Mouse (Mus musculus) forebrain, embryonic 15.5 days (tissue): ENCODE data around the gene Dcst2. TPM values are rescaled to one million over a fixed set of nuclear protein-coding genes. Genes with fewer than 3 reads are reported as not detected.

Experiments
- ATAC-seq: fragments of 200-750 bp; cut with Nextera tagmentation; replicated peaks from 2 replicates; pipeline ENCODE4 v1.8.0; 2017; ENCODE audit warnings: mild to moderate bottlenecking, moderate TSS enrichment, moderate library complexity
- H3K27ac ChIP-seq: fragments of 300-500 bp; sonication (generic); replicated peaks from 2 replicates; pipeline ENCODE4 v1.5.1; 2015; ENCODE audit warnings: mild to moderate bottlenecking, inconsistent platforms
- H3K27me3 ChIP-seq: fragments of 300-500 bp; sonication (generic); 2 replicates; pipeline ENCODE4 v1.6.1; 2015; ENCODE audit warnings: inconsistent platforms
- H3K36me3 ChIP-seq: fragments of 300-500 bp; sonication (generic); 2 replicates; pipeline ENCODE4 v1.6.1; 2015; ENCODE audit warnings: mild to moderate bottlenecking, inconsistent platforms
- H3K4me1 ChIP-seq: fragments of 300-500 bp; sonication (generic); 2 replicates; pipeline ENCODE4 v1.6.1; 2015; ENCODE audit warnings: inconsistent platforms
- H3K4me2 ChIP-seq: fragments of 300-500 bp; sonication (generic); replicated peaks from 2 replicates; pipeline ENCODE4 v1.6.1; 2015; ENCODE audit warnings: mild to moderate bottlenecking, inconsistent platforms
- H3K4me3 ChIP-seq: fragments of 300-500 bp; sonication (generic); 2 replicates; pipeline ENCODE4 v1.5.1; 2015; ENCODE audit warnings: mild to moderate bottlenecking, inconsistent platforms
- H3K9ac ChIP-seq: fragments of 300-500 bp; sonication (generic); replicated peaks from 2 replicates; pipeline ENCODE4 v1.6.1; 2015; ENCODE audit warnings: mild to moderate bottlenecking, inconsistent platforms
- H3K9me3 ChIP-seq: fragments of 300-500 bp; sonication (generic); 2 replicates; pipeline ENCODE4 v1.6.1; 2016; ENCODE audit warnings: inconsistent platforms
- WGBS: fragments of 180-500 bp; shearing (Covaris S2); methylation state at CpG from one replicate; pipeline ENCODE4 v1.1.7; 2015; ENCODE audit warnings: mixed read lengths; 5-methylcytosine and 5-hydroxymethylcytosine counted together
- polyA plus RNA-seq: library from polyadenylated mRNA; unstranded; fragments of >200 nt; fragmentation: Nextera tagmentation; extraction: Ambion mirVana; gene quantifications from 2 replicates; pipeline ENCODE4 v1.2.1, GENCODE M21; 2015

Dcst2 gene
- polyA plus RNA-seq, 1 experiment from 2014 or later = 0.11 TPM

DNA sequence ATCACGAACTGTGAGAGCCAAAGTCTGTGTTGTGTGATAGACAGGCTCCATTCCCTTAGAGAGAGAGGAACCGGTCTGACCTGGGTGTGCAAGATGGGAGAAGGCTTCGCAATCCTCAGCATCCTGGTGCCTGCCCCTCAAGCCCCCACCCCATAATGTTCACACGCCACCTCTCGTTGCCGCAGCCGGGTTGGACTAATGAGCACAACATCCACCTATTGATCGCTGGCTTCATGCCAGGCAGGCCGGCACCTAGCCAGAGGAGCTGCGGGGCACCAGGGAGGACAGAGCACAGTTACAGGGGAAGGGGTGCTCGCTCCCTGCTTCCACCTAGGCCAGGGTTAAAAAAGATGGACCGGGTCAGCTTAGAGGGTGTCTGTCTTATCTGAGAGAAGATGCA is 29.3 kb upstream of the Dcst2 start:
- Histone ChIP-seq H3K4me1 (peaks cover 52% of the 10 kb centered on the region), H3K36me3 (peaks cover 9% of the 10 kb centered on the region; the same call in 1 of the 2 replicates), H3K9ac (no peak overlapping the region), H3K4me3 (no peak overlapping the region), H3K27me3 (no peaks in the 10 kb centered on the region), H3K27ac (peak overlapping the region; percentile 54), H3K4me2 (no peak overlapping the region), H3K9me3 (no peaks in the 10 kb centered on the region)
- peak; percentile 16 for ATAC-seq
- 19% methylated on average over 12 of the region's 12 CpGs for WGBS

- H3K4me3 ChIP-seq = no peak overlapping the region
- 0 out of 2 replicates have a peak overlapping the region, but pooled peaks have one; percentile 10 for H3K9ac ChIP-seq
- no peaks in the 10 kb centered on the region for H3K9me3 ChIP-seq
- H3K4me2 ChIP-seq = no peak overlapping the region
- no peak for ATAC-seq
- H3K36me3 ChIP-seq = peaks cover 9% of the 10 kb centered on the region; the same call in 1 of the 2 replicates
- WGBS = 52% methylated on average over 11 of the region's 11 CpGs
- H3K4me1 ChIP-seq = peaks cover 53% of the 10 kb centered on the region
- H3K27ac ChIP-seq = peak overlapping the region; percentile 54
- no peaks in the 10 kb centered on the region for H3K27me3 ChIP-seq
Observed at GRCm38 (mm10) chr3:89333053-89333452, 28.7 kb upstream of the Dcst2 start.

- no peaks in the 10 kb centered on the region for H3K27me3 ChIP-seq
- peak overlapping the region; percentile 80 for H3K4me3 ChIP-seq
- WGBS = 10% methylated on average over 6 of the region's 6 CpGs
- peaks cover 66% of the 10 kb centered on the region for H3K4me1 ChIP-seq
- H3K9me3 ChIP-seq = no peaks in the 10 kb centered on the region
- no peak for ATAC-seq
- peak overlapping the region; percentile 80 for H3K4me2 ChIP-seq
- H3K36me3 ChIP-seq = peaks cover 9% of the 10 kb centered on the region; the same call in 1 of the 2 replicates
- H3K27ac ChIP-seq = peak overlapping the region; percentile 81
- peak overlapping the region; percentile 81 for H3K9ac ChIP-seq
Observed at GRCm38 (mm10) chr3:89336529-89336928, 25.2 kb upstream of the Dcst2 start.

GRCm38 (mm10) chr3:89337062-89337720 is 24.6 kb upstream of the Dcst2 start:
- H3K4me3 ChIP-seq = peak overlapping the region; percentile 80
- H3K36me3 ChIP-seq = peaks cover 9% of the 10 kb centered on the region; the same call in 1 of the 2 replicates
- H3K4me1 ChIP-seq = peaks cover 65% of the 10 kb centered on the region
- ATAC-seq = peak; percentile 39
- H3K27me3 ChIP-seq = no peaks in the 10 kb centered on the region
- no peaks in the 10 kb centered on the region for H3K9me3 ChIP-seq
- peak overlapping the region; percentile 81 for H3K27ac ChIP-seq
- peak overlapping the region; percentile 80 for H3K4me2 ChIP-seq
- WGBS = under 1% methylated on average over 20 of the region's 21 CpGs
- peak overlapping the region; percentile 81 for H3K9ac ChIP-seq

DNA sequence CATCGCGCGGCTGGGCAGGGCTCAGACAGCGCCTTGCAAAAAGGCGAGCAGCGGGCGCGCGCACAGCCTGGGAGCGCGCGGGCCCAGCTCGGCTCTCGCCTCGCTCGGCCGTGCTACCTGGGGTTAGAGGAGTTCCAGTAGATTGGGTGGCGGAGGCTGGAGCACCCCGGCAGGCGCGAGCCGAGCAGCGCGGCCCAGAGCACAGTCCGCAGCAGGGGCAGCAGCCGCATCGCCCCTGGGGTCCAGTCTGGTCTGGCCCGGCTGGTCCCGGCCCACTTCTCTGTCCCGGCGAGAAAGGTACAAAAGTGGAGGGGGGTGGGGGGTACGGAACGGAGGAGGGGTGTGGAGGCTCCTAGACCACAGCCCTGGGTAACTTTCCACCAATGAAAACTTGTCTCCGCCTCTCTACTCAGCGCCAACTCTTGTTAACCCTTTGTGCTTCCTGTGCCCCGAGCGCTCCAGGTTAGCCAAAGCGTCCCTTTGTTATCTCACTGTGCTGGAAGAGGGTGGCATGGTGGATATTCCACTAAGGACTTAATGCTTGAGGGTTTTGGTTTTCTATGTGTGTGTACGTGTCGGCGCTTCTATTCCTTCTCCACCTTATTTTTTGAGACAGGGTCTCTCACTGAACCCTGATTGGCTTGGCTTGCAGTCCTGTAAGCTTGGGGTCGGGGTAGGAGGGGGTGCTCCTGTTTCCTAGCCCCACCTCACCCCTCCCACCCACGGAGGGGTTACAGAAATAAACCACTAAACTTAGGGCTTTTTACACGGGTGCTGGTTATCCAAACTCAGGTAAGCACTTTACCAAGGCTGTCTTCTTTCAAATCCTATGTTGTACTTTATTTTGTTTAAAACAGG is 23.8 kb upstream of the Dcst2 start, which contains the start of gene Efna4:
Gene Efna4 (minus strand): TSS at position 308 of the 858 bp plus-strand sequence.
- H3K9ac ChIP-seq = peak within 1 kb of the TSS; percentile 81
- peak within 1 kb of the TSS; percentile 80 for H3K4me3 ChIP-seq
- peaks cover 58% of the 10 kb centered on the region for H3K4me1 ChIP-seq
- no peaks in the 10 kb centered on the region for H3K9me3 ChIP-seq
- peaks cover 9% of the 10 kb centered on the region; the same call in 1 of the 2 replicates for H3K36me3 ChIP-seq
- peak within 1 kb of the TSS; percentile 81 for H3K27ac ChIP-seq
- under 1% methylated on average over 44 of the region's 44 CpGs for whole genome bisulfite sequencing
- peak within 1 kb of the TSS; percentile 80 for H3K4me2 ChIP-seq
- peak; percentile 81 for ATAC-seq
- no peaks in the 10 kb centered on the region for H3K27me3 ChIP-seq

- H3K9ac ChIP-seq = no peak overlapping the region
- 0 out of 2 replicates have a peak, but pooled peaks cover 2% of the 10 kb centered on the region for H3K36me3 ChIP-seq
- peaks cover 53% of the 10 kb centered on the region for H3K4me1 ChIP-seq
- H3K4me3 ChIP-seq = no peak overlapping the region
- 26% methylated on average over 8 of the region's 8 CpGs for WGBS
- no peak overlapping the region for H3K4me2 ChIP-seq
- no peak for ATAC-seq
- no peaks in the 10 kb centered on the region for H3K27me3 ChIP-seq
- no peak overlapping the region for H3K27ac ChIP-seq
- no peaks in the 10 kb centered on the region for H3K9me3 ChIP-seq
Observed at GRCm38 (mm10) chr3:89339416-89339815, 22.4 kb upstream of the Dcst2 start.

GRCm38 (mm10) chr3:89340465-89340864 is 21.3 kb upstream of the Dcst2 start:
- ATAC-seq = peak; percentile 31
- Histone ChIP-seq H3K4me2 (peak overlapping the region; percentile 61), H3K9me3 (no peaks in the 10 kb centered on the region), H3K9ac (peak overlapping the region; percentile 40; the same call in 1 of the 2 replicates), H3K4me3 (peak overlapping the region; percentile 36), H3K4me1 (peaks cover 53% of the 10 kb centered on the region), H3K36me3 (peaks cover 3% of the 10 kb centered on the region; the same call in 1 of the 2 replicates), H3K27ac (no peak overlapping the region), H3K27me3 (no peaks in the 10 kb centered on the region)
- WGBS = 4% methylated on average over 11 of the region's 11 CpGs

- Histone ChIP-seq H3K4me1 (peaks cover 40% of the 10 kb centered on the region), H3K4me3 (no peak overlapping the region), H3K9me3 (no peaks in the 10 kb centered on the region), H3K9ac (no peak overlapping the region), H3K4me2 (no peak overlapping the region), H3K36me3 (peaks cover 3% of the 10 kb centered on the region; the same call in 1 of the 2 replicates), H3K27ac (no peak overlapping the region), H3K27me3 (no peaks in the 10 kb centered on the region)
- WGBS = 53% methylated on average over 4 of the region's 4 CpGs
- ATAC-seq = no peak
Observed at GRCm38 (mm10) chr3:89341794-89342193, 20.0 kb upstream of the Dcst2 start.

GRCm38 (mm10) chr3:89343279-89343678 is 18.5 kb upstream of the Dcst2 start:
- ATAC-seq = no peak
- no peak overlapping the region for H3K9ac ChIP-seq
- 87% methylated on average over 7 of the region's 7 CpGs for WGBS

DNA sequence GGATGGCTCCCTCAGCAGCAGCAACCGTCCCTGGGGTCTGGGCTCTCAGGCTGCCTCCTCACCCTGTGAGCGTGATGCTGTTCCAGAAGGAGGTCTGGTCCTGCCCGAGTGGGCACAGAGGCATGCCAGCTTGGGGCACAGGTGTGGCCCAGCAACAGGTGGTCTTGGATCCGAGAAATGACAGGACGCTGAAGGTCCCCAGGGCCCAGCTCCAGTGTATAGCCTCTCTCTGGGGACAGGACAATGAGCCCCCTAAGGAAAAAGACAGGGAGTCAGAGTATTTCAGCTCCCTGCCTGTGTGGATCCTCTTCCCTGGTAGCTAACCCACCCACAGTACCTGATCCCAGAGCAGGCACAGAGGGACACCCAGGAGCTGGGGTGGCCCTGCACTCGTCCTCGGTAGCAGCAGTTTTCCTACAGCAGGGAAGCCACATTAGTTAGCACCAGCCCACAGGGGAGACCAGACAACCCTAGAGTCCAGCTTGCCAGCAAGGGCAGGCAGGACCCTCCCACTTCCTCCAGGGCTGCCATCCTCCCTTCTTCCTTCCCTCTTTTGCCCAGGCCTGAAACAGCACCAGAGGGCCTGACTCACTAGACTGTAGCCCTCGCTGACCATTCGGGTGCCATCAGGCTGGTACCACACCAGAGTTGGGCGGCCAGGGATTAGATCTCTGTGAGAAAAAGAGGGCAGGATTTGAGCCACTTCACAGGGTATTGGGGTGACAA is 14.8 kb upstream of the Dcst2 start:
- Histone ChIP-seq H3K4me3 (no peak overlapping the region), H3K36me3 (peaks cover 3% of the 10 kb centered on the region; the same call in 1 of the 2 replicates), H3K9ac (no peak overlapping the region), H3K4me2 (no peak overlapping the region), H3K27ac (no peak overlapping the region), H3K4me1 (peaks cover 22% of the 10 kb centered on the region), H3K9me3 (no peaks in the 10 kb centered on the region), H3K27me3 (no peaks in the 10 kb centered on the region)
- no peak for ATAC-seq
- 82% methylated on average over 10 of the region's 10 CpGs for WGBS

More at GRCm38 (mm10) chr3:89343279-89343678, 18.5 kb upstream of the Dcst2 start:
- no peaks in the 10 kb centered on the region for H3K27me3 ChIP-seq
- no peak overlapping the region for H3K27ac ChIP-seq
- no peak overlapping the region for H3K4me2 ChIP-seq
- H3K4me3 ChIP-seq = no peak overlapping the region
- no peaks in the 10 kb centered on the region for H3K9me3 ChIP-seq
- peaks cover 3% of the 10 kb centered on the region; the same call in 1 of the 2 replicates for H3K36me3 ChIP-seq
- H3K4me1 ChIP-seq = peaks cover 31% of the 10 kb centered on the region

DNA sequence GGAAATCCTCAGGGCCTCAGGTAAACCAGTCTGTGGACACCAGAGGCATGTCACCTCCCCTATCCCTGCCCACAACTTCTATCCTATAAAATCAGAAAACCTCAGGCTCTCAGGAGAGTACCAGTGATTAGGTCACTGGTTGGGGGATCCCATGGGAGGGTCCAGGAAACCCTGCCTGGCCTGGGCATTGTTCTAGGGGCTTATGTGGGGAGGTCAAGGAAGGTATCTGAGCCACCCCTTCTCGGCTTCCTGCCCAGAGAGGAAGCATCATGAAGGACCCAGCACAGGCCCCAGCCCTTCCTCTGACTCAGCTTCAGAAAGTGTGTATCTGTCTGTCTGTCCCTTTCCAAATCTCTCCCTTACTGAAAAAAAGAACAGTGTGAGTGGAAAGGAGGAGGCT is 13.9 kb upstream of the Dcst2 start:
- Histone ChIP-seq H3K27ac (no peak overlapping the region), H3K4me2 (no peak overlapping the region), H3K36me3 (peaks cover 3% of the 10 kb centered on the region; the same call in 1 of the 2 replicates), H3K4me3 (no peak overlapping the region), H3K4me1 (peaks cover 19% of the 10 kb centered on the region), H3K9me3 (no peaks in the 10 kb centered on the region), H3K27me3 (no peaks in the 10 kb centered on the region), H3K9ac (no peak overlapping the region)
- ATAC-seq = no peak
- WGBS = 40% methylated on average over 1 of the region's 1 CpGs
